Mouse (Mus musculus) midbrain, embryonic 16.5 days (tissue): Measurements from ENCODE around the gene Pigt. TPM values are rescaled to one million over a fixed set of nuclear protein-coding genes. Genes with fewer than 3 reads are reported as not detected.

Source experiments
- ATAC-seq: fragments of 200-750 bp; cut with Nextera tagmentation; 2 replicates; pipeline ENCODE4 v1.8.0; 2017; ENCODE audit warnings: moderate TSS enrichment
- H3K27ac ChIP-seq: fragments of 300-500 bp; sonication (generic); 2 replicates; pipeline ENCODE4 v1.5.1; 2014; ENCODE audit warnings: mild to moderate bottlenecking, low read length, mixed read lengths
- H3K27me3 ChIP-seq: fragments of 300-500 bp; sonication (generic); 2 replicates; pipeline ENCODE4 v1.6.1; 2014; ENCODE audit warnings: low read depth, low read length, mixed read lengths; ENCODE audit not compliant: control insufficient read depth, insufficient read depth
- H3K36me3 ChIP-seq: fragments of 300-500 bp; sonication (generic); 2 replicates; pipeline ENCODE4 v1.6.1; 2014; ENCODE audit warnings: mild to moderate bottlenecking, low read length, moderate library complexity, mixed read lengths; ENCODE audit not compliant: control insufficient read depth, insufficient read depth
- H3K4me1 ChIP-seq: fragments of 300-500 bp; sonication (generic); 2 replicates; pipeline ENCODE4 v1.6.1; 2014; ENCODE audit warnings: mild to moderate bottlenecking, low read length, mixed read lengths; ENCODE audit not compliant: control insufficient read depth, insufficient read depth
- H3K4me2 ChIP-seq: fragments of 300-500 bp; sonication (generic); 2 replicates; pipeline ENCODE4 v1.6.1; 2014; ENCODE audit warnings: mild to moderate bottlenecking, low read length, mixed read lengths
- H3K4me3 ChIP-seq: fragments of 300-500 bp; sonication (generic); 2 replicates; pipeline ENCODE4 v1.5.1; 2014; ENCODE audit warnings: low read depth, mild to moderate bottlenecking, low read length, moderate library complexity, mixed read lengths
- H3K9ac ChIP-seq: fragments of 300-500 bp; sonication (generic); 2 replicates; pipeline ENCODE4 v1.6.1; 2014; ENCODE audit warnings: low read depth, low read length, mixed read lengths
- H3K9me3 ChIP-seq: fragments of 300-500 bp; sonication (generic); replicated peaks from 2 replicates; pipeline ENCODE4 v1.6.1; 2014; ENCODE audit warnings: mild to moderate bottlenecking, low read length, mixed read lengths; ENCODE audit not compliant: control insufficient read depth, poor library complexity, severe bottlenecking
- WGBS: fragments of 180-500 bp; shearing (Covaris S2); extraction: QIAGEN DNeasy Blood & Tissue Kit; methylation state at CpG from one replicate; pipeline ENCODE4 v1.1.7; 2014; 5-methylcytosine and 5-hydroxymethylcytosine counted together
- polyA plus RNA-seq: library from polyadenylated mRNA; unstranded; fragments of >200 nt; fragmentation: Nextera tagmentation; extraction: Ambion mirVana; gene quantifications from 2 replicates; pipeline ENCODE4 v1.2.1, GENCODE M21; 2015

Gene Pigt
- polyA plus RNA-seq, result 87.7 and 97.0 TPM in 2 replicates

- peak within 1 kb of the TSS; percentile 90 for H3K4me3 ChIP-seq
- WGBS, result 4% methylated on average over 43 of the region's 43 CpGs
- H3K4me2 ChIP-seq, result peak within 1 kb of the TSS; percentile 94
- no peaks in the 10 kb centered on the region for H3K27me3 ChIP-seq
- H3K36me3 ChIP-seq, result peaks cover 20% of the 10 kb centered on the region
- peaks cover 9% of the 10 kb centered on the region for H3K4me1 ChIP-seq
- peak within 1 kb of the TSS; percentile 73 for H3K9ac ChIP-seq
- ATAC-seq, result peak; percentile 95
- no peaks in the 10 kb centered on the region for H3K9me3 ChIP-seq
- H3K27ac ChIP-seq, result peak within 1 kb of the TSS; percentile 76
Observed at GRCm38 (mm10) chr2:164496847-164497690, at the start of gene Pigt. Gene Pigt, plus strand, starts transcription at chr2:164497520.

- Histone ChIP-seq H3K4me2 (no peak overlapping the region), H3K9ac (no peak overlapping the region), H3K4me1 (peaks cover 6% of the 10 kb centered on the region; the same call in 1 of the 2 replicates), H3K27me3 (no peaks in the 10 kb centered on the region), H3K9me3 (no peaks in the 10 kb centered on the region), H3K4me3 (no peak overlapping the region), H3K36me3 (no peaks in the 10 kb centered on the region), H3K27ac (no peak overlapping the region)
- 89% methylated on average over 1 of the region's 1 CpGs for WGBS
- ATAC-seq, result no peak
Observed at GRCm38 (mm10) chr2:164448140-164448539, 49.2 kb upstream of the Pigt start.

GRCm38 (mm10) chr2:164448921-164449320, 48.4 kb upstream of the Pigt start:
- Histone ChIP-seq H3K27ac (no peak overlapping the region), H3K4me3 (no peak overlapping the region), H3K9ac (no peak overlapping the region), H3K4me2 (no peak overlapping the region), H3K9me3 (no peaks in the 10 kb centered on the region), H3K27me3 (no peaks in the 10 kb centered on the region), H3K4me1 (no peaks in the 10 kb centered on the region), H3K36me3 (no peaks in the 10 kb centered on the region)
- ATAC-seq, result no peak
- 84% methylated on average over 5 of the region's 5 CpGs for WGBS

GRCm38 (mm10) chr2:164449341-164450042, 47.8 kb upstream of the Pigt start:
- Histone ChIP-seq H3K9me3 (no peaks in the 10 kb centered on the region), H3K36me3 (no peaks in the 10 kb centered on the region), H3K27me3 (no peaks in the 10 kb centered on the region), H3K4me3 (no peak overlapping the region), H3K9ac (no peak overlapping the region), H3K4me2 (no peak overlapping the region), H3K4me1 (no peaks in the 10 kb centered on the region), H3K27ac (no peak overlapping the region)
- no peak for ATAC-seq
- 90% methylated on average over 14 of the region's 14 CpGs for WGBS

- Histone ChIP-seq H3K27me3 (no peaks in the 10 kb centered on the region), H3K36me3 (no peaks in the 10 kb centered on the region), H3K4me1 (no peaks in the 10 kb centered on the region), H3K9ac (no peak overlapping the region), H3K9me3 (no peaks in the 10 kb centered on the region), H3K4me3 (no peak overlapping the region), H3K27ac (no peak overlapping the region), H3K4me2 (no peak overlapping the region)
- no peak for ATAC-seq
- 52% methylated on average over 13 of the region's 13 CpGs for WGBS
Observed at GRCm38 (mm10) chr2:164452000-164452676, 45.2 kb upstream of the Pigt start.

GRCm38 (mm10) chr2:164453047-164453757, 44.1 kb upstream of the Pigt start:
- Histone ChIP-seq H3K27ac (no peak overlapping the region), H3K9ac (no peak overlapping the region), H3K27me3 (no peaks in the 10 kb centered on the region), H3K9me3 (no peaks in the 10 kb centered on the region), H3K36me3 (no peaks in the 10 kb centered on the region), H3K4me3 (no peak overlapping the region), H3K4me1 (no peaks in the 10 kb centered on the region), H3K4me2 (no peak overlapping the region)
- 85% methylated on average over 14 of the region's 14 CpGs for WGBS
- ATAC-seq, result no peak

GRCm38 (mm10) chr2:164453887-164454500, 43.3 kb upstream of the Pigt start:
- ATAC-seq, result no peak
- no peak overlapping the region for H3K4me3 ChIP-seq
- 66% methylated on average over 7 of the region's 7 CpGs for WGBS

GRCm38 (mm10) chr2:164454846-164455245, 42.5 kb upstream of the Pigt start:
- H3K27me3 ChIP-seq, result no peaks in the 10 kb centered on the region
- ATAC-seq, result no peak
- H3K4me2 ChIP-seq, result no peak overlapping the region
- H3K9ac ChIP-seq, result no peak overlapping the region
- WGBS, result 84% methylated on average over 10 of the region's 10 CpGs
- no peaks in the 10 kb centered on the region for H3K36me3 ChIP-seq
- no peak overlapping the region for H3K4me3 ChIP-seq
- H3K4me1 ChIP-seq, result no peaks in the 10 kb centered on the region
- no peak overlapping the region for H3K27ac ChIP-seq
- no peaks in the 10 kb centered on the region for H3K9me3 ChIP-seq

More at GRCm38 (mm10) chr2:164453887-164454500, 43.3 kb upstream of the Pigt start:
- no peaks in the 10 kb centered on the region for H3K27me3 ChIP-seq
- H3K9me3 ChIP-seq, result no peaks in the 10 kb centered on the region
- no peak overlapping the region for H3K4me2 ChIP-seq
- H3K36me3 ChIP-seq, result no peaks in the 10 kb centered on the region
- no peaks in the 10 kb centered on the region for H3K4me1 ChIP-seq
- no peak overlapping the region for H3K27ac ChIP-seq
- no peak overlapping the region for H3K9ac ChIP-seq
